Mouse (Mus musculus) thymus, adult 18-20 months (tissue): ENCODE measurements around the gene Cirbp.

ENCODE experiments used
- DNase-seq, 2 experiments: peaks; one replicate each; pipeline ENCODE4 v3.0.0; 2022; ENCODE audit warnings: mixed read lengths in 2 of 2

Gene Cirbp

GRCm38 (mm10) chr10:80164998-80165344 lies 814 bp upstream of the Cirbp start:
- DNase-seq, result peak; percentile 82 to 90

- DNase-seq, result peak in 1 of 2 experiments; percentile 3
These were observed 351 bp downstream of the Cirbp start for GRCm38 (mm10) chr10:80166136-80166535.

- peak; percentile 97 to 98 for DNase-seq
These were observed 1.8 kb downstream of the Cirbp start for GRCm38 (mm10) chr10:80167460-80168037.

- peak; percentile 79 to 85 for DNase-seq
These were observed 2.4 kb downstream of the Cirbp start for GRCm38 (mm10) chr10:80168038-80168661.

GRCm38 (mm10) chr10:80169070-80169469 lies 3.3 kb downstream of the Cirbp start:
- DNase-seq, result no peak

- DNase-seq, result no peak
These were observed 3.9 kb downstream of the Cirbp start for GRCm38 (mm10) chr10:80169651-80170050.

- no peak for DNase-seq
These were observed 4.3 kb downstream of the Cirbp start for GRCm38 (mm10) chr10:80170052-80170451.

- DNase-seq, result no peak
These were observed 4.8 kb downstream of the Cirbp start for GRCm38 (mm10) chr10:80170601-80171021.

- no peak for DNase-seq
These were observed 5.5 kb downstream of the Cirbp start for GRCm38 (mm10) chr10:80171252-80171651.

- DNase-seq, result no peak
These were observed 6.2 kb downstream of the Cirbp start for GRCm38 (mm10) chr10:80171760-80172526.

GRCm38 (mm10) chr10:80172527-80173292 lies 6.9 kb downstream of the Cirbp start, which contains the start of gene 1600002K03Rik:
1600002K03Rik (plus strand) TSS chr10:80172944.
- DNase-seq, result peak; percentile 76 to 88

- DNase-seq, result no peak
These were observed 7.6 kb downstream of the Cirbp start for GRCm38 (mm10) chr10:80173358-80173757.

GRCm38 (mm10) chr10:80173955-80174640 lies 8.3 kb downstream of the Cirbp start:
- DNase-seq, result no peak

- DNase-seq, result no peak
These were observed 8.9 kb downstream of the Cirbp start for GRCm38 (mm10) chr10:80174705-80175104.

- no peak for DNase-seq
These were observed 9.9 kb downstream of the Cirbp start for GRCm38 (mm10) chr10:80175536-80176269.

- no peak for DNase-seq
These were observed 10.6 kb downstream of the Cirbp start for GRCm38 (mm10) chr10:80176270-80176834.

GRCm38 (mm10) chr10:80177441-80178279 lies 11.9 kb downstream of the Cirbp start:
- no peak for DNase-seq

GRCm38 (mm10) chr10:80179068-80180051 lies 13.6 kb downstream of the Cirbp start, which contains the start of gene Efna2:
Efna2 (plus strand) TSS chr10:80179482.
- no peak for DNase-seq

GRCm38 (mm10) chr10:80180288-80180687 lies 14.5 kb downstream of the Cirbp start:
- DNase-seq, result no peak
